Mouse (Mus musculus) liver, embryonic 14.5 days (tissue): ENCODE measurements around the gene Ccr2.

ENCODE experiments used
- CTCF ChIP-seq: IDR thresholded peaks from 2 replicates; pipeline ENCODE4 v1.5.1; 2016; ENCODE audit warnings: antibody characterized with exemption, low read depth, control low read depth
- EP300 ChIP-seq: IDR thresholded peaks from 2 replicates; pipeline ENCODE4 v1.6.1; 2016; ENCODE audit warnings: antibody characterized with exemption, low read depth

DNA sequence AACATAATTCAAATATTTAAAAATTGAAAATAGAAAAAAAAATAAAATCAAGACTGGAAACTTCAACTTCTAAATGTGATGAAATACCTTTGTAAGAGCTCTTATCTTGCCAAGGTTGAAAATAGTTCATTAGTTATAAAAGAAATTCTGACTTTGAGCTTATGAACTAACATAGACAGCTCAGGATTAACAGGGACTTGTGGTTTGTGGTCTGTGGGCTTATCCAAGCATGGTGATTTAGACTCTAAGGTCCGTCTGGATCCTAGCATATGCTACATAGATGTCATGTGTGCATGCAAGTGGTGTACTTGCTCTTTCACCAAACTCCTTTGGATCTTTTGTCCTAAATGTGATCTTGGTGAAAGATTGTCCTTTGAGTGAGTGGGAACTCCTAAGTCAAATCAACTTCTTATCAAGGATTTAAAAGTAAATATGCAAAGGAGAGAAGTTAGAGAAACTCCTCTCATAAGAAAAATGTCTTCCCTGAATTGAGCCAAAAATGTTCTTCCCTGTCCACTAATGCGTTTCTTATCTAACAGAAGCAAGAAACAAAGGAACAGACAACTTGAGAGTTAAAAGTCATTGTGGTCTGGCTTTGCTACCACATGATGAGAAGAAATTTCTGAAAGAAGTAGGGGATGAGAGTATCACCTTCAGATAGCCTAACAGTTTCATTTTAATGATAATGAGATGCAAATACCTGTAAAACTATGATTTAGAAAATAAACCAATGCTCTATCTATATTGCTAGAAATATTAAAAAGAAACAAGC lies 6.8 kb downstream of the Ccr2 start:
- TF ChIP-seq CTCF (no peak), EP300 (peak; percentile 19; the same call in 1 of the 2 replicates)
